Mouse (Mus musculus) erythroblast, embryonic 14.5 days (primary cell): ENCODE results near the gene Acvr1.

Source experiments
- GATA1 ChIP-seq: IDR thresholded peaks from 2 replicates; pipeline ENCODE4 v1.6.1; 2012; ENCODE audit warnings: low read length, inconsistent platforms, mixed read lengths
- TAL1 ChIP-seq: IDR thresholded peaks from 3 replicates; pipeline ENCODE4 v1.6.1; 2012; ENCODE audit warnings: low read length, inconsistent platforms, mixed read lengths

DNA sequence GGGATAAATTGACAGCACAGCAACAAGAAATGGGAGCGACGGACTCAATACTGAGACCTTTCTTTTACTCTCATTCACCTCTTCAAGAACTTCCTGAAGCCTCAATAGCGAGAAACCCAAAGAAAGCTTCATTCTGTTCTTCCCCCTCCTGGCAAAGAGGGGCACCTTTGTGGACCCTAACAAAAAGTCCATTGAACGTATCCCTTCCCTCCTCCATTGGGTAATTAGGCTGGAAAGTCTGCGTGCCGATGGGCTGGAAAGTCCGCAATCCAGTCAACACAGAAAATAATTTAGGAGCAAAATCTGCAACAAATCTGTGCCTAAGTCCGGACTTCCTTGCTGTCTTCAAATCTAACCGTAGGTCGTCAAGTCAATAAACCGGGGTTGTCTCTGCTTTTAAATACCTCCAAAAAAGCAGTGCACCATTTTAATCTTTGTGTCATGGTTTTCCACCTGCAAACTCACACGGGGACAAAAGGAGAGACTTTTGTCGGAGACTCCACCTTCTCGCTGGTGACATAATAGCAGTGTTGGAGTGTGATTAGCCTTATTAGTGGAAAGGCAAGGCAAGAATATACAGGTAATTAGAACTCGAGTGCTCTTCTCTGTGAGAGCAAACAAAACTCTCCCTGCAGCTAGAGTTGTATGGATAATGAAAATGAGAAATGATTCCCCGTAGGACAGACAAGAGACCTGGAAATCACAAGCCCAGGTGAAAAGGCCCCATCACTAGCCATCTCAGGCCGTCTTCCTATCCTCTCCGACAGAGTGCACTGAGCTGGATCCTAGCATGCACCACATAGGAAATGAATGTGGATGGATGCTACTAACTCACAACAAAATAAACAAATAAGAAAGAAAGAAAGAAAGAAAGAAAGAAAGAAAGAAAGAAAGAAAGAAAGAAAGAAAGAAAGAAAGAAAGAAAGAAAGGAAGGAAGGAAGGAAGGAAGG, 73.0 kb downstream of the Acvr1 start:
- TF ChIP-seq TAL1, result no peak
- no peak for TF ChIP-seq GATA1
